Mouse (Mus musculus) limb, embryonic 11.5 days (tissue): ENCODE results near the gene Mylk4. TPM values are rescaled to one million over a fixed set of nuclear protein-coding genes. Genes with fewer than 3 reads are reported as not detected.
A peak's percentile ranks its signal among the peaks of the same experiment; 100 is the strongest.

Experiments used
- ATAC-seq: fragments of 200-750 bp; cut with Nextera tagmentation; 2 replicates; pipeline ENCODE4 v1.8.0; 2017; ENCODE audit warnings: low read depth; ENCODE audit not compliant: insufficient number of reproducible peaks, low FRiP score, low TSS enrichment
- DNase-seq: peaks from one replicate; pipeline ENCODE4 v3.0.0-alpha.2; 2015; ENCODE audit warnings: low spot score
- H3K27ac ChIP-seq: fragments of 300-500 bp; sonication (generic); replicated peaks from 2 replicates; pipeline ENCODE4 v1.5.1; 2014; ENCODE audit warnings: low read depth, mild to moderate bottlenecking, low read length
- H3K27me3 ChIP-seq: fragments of 300-500 bp; sonication (generic); 2 replicates; pipeline ENCODE4 v1.6.1; 2014; ENCODE audit warnings: mild to moderate bottlenecking, low read length, mixed read lengths; ENCODE audit not compliant: control insufficient read depth, insufficient read depth
- H3K36me3 ChIP-seq: fragments of 300-500 bp; sonication (generic); 2 replicates; pipeline ENCODE4 v1.6.1; 2014; ENCODE audit warnings: mild to moderate bottlenecking, low read length, moderate library complexity, mixed read lengths; ENCODE audit not compliant: control insufficient read depth, insufficient read depth
- H3K4me1 ChIP-seq: fragments of 300-500 bp; sonication (generic); 2 replicates; pipeline ENCODE4 v1.6.1; 2014; ENCODE audit warnings: low read length, mixed read lengths; ENCODE audit not compliant: control insufficient read depth, insufficient read depth
- H3K4me2 ChIP-seq: fragments of 300-500 bp; sonication (generic); 2 replicates; pipeline ENCODE4 v1.6.1; 2014; ENCODE audit warnings: low read depth, mild to moderate bottlenecking, moderate library complexity; ENCODE audit not compliant: severe bottlenecking
- H3K4me3 ChIP-seq: fragments of 300-500 bp; sonication (generic); 2 replicates; pipeline ENCODE4 v1.5.1; 2014; ENCODE audit warnings: low read depth, low read length
- H3K9ac ChIP-seq: fragments of 300-500 bp; sonication (generic); 2 replicates; pipeline ENCODE4 v1.6.1; 2014; ENCODE audit warnings: mild to moderate bottlenecking, low read length
- H3K9me3 ChIP-seq: fragments of 300-500 bp; sonication (generic); 2 replicates; pipeline ENCODE4 v1.6.1; 2016; ENCODE audit warnings: low read length; ENCODE audit not compliant: control insufficient read depth
- WGBS: fragments of 180-500 bp; shearing (Covaris S2); extraction: QIAGEN DNeasy Blood & Tissue Kit; methylation state at CpG from one replicate; pipeline ENCODE4 v1.1.7; 2014; 5-methylcytosine and 5-hydroxymethylcytosine counted together
- polyA plus RNA-seq: library from polyadenylated mRNA; unstranded; fragments of >200 nt; fragmentation: Nextera tagmentation; extraction: Ambion mirVana; gene quantifications from 2 replicates; pipeline ENCODE4 v1.2.1, GENCODE M21; 2014

Gene Mylk4
- polyA plus RNA-seq, 1 experiment from 2014 or later, result 0.76 TPM

GRCm38 (mm10) chr13:32698956-32699355 lies 84.8 kb downstream of the Mylk4 start:
- no peak for DNase-seq
- no peak overlapping the region for H3K4me2 ChIP-seq
- H3K27me3 ChIP-seq, result no peaks in the 10 kb centered on the region
- no peaks in the 10 kb centered on the region for H3K9me3 ChIP-seq
- 92% methylated on average over 3 of the region's 3 CpGs for WGBS
- H3K36me3 ChIP-seq, result no peaks in the 10 kb centered on the region
- no peak overlapping the region for H3K4me3 ChIP-seq
- no peak overlapping the region for H3K9ac ChIP-seq
- ATAC-seq, result no peak
- no peak overlapping the region for H3K27ac ChIP-seq
- no peaks in the 10 kb centered on the region for H3K4me1 ChIP-seq

GRCm38 (mm10) chr13:32693886-32694455 lies 89.8 kb downstream of the Mylk4 start:
- no peak for ATAC-seq
- WGBS, result 91% methylated on average over 6 of the region's 6 CpGs

GRCm38 (mm10) chr13:32692563-32692962 lies 91.2 kb downstream of the Mylk4 start:
- Histone ChIP-seq H3K4me3 (no peak overlapping the region), H3K4me1 (no peaks in the 10 kb centered on the region), H3K9ac (no peak overlapping the region), H3K36me3 (no peaks in the 10 kb centered on the region), H3K4me2 (no peak overlapping the region), H3K9me3 (no peaks in the 10 kb centered on the region), H3K27me3 (no peaks in the 10 kb centered on the region), H3K27ac (no peak overlapping the region)
- DNase-seq, result no peak
- 67% methylated on average over 1 of the region's 1 CpGs for WGBS
- no peak for ATAC-seq

More at GRCm38 (mm10) chr13:32693886-32694455, 89.8 kb downstream of the Mylk4 start:
- Histone ChIP-seq H3K36me3 (no peaks in the 10 kb centered on the region), H3K4me3 (no peak overlapping the region), H3K4me2 (no peak overlapping the region), H3K9ac (no peak overlapping the region), H3K27me3 (no peaks in the 10 kb centered on the region), H3K9me3 (no peaks in the 10 kb centered on the region), H3K4me1 (no peaks in the 10 kb centered on the region), H3K27ac (no peak overlapping the region)
- no peak for DNase-seq

- H3K27ac ChIP-seq, result no peak overlapping the region
- H3K36me3 ChIP-seq, result no peaks in the 10 kb centered on the region
- no peak overlapping the region for H3K4me2 ChIP-seq
- H3K9ac ChIP-seq, result no peak overlapping the region
- DNase-seq (no peak), ATAC-seq (no peak)
- 92% methylated on average over 3 of the region's 3 CpGs for whole genome bisulfite sequencing
- H3K4me1 ChIP-seq, result no peaks in the 10 kb centered on the region
- no peaks in the 10 kb centered on the region for H3K27me3 ChIP-seq
- H3K4me3 ChIP-seq, result no peak overlapping the region
- H3K9me3 ChIP-seq, result no peaks in the 10 kb centered on the region
These were observed 93.5 kb downstream of the Mylk4 start for GRCm38 (mm10) chr13:32690279-32690678.

GRCm38 (mm10) chr13:32680868-32681515 lies 102.8 kb downstream of the Mylk4 start:
- Histone ChIP-seq H3K27me3 (no peaks in the 10 kb centered on the region), H3K27ac (no peak overlapping the region), H3K9ac (no peak overlapping the region), H3K9me3 (no peaks in the 10 kb centered on the region), H3K4me3 (no peak overlapping the region), H3K4me1 (no peaks in the 10 kb centered on the region), H3K36me3 (no peaks in the 10 kb centered on the region), H3K4me2 (no peak overlapping the region)
- WGBS, result 38% methylated on average over 12 of the region's 12 CpGs
- ATAC-seq, result no peak
- DNase-seq, result peak; percentile 79

- Histone ChIP-seq H3K4me3 (no peak overlapping the region), H3K27me3 (no peaks in the 10 kb centered on the region), H3K9ac (no peak overlapping the region), H3K4me1 (no peaks in the 10 kb centered on the region), H3K27ac (no peak overlapping the region), H3K36me3 (no peaks in the 10 kb centered on the region), H3K4me2 (no peak overlapping the region), H3K9me3 (no peaks in the 10 kb centered on the region)
- DNase-seq (no peak), ATAC-seq (no peak)
- WGBS, result 87% methylated on average over 12 of the region's 12 CpGs
These were observed 103.6 kb downstream of the Mylk4 start for GRCm38 (mm10) chr13:32680121-32680551.

GRCm38 (mm10) chr13:32678998-32679397 lies 104.8 kb downstream of the Mylk4 start:
- H3K4me2 ChIP-seq, result no peak overlapping the region
- H3K27me3 ChIP-seq, result no peaks in the 10 kb centered on the region
- no peak overlapping the region for H3K27ac ChIP-seq
- 67% methylated on average over 5 of the region's 5 CpGs for WGBS
- no peak overlapping the region for H3K9ac ChIP-seq
- H3K4me3 ChIP-seq, result no peak overlapping the region
- no peaks in the 10 kb centered on the region for H3K9me3 ChIP-seq
- H3K36me3 ChIP-seq, result no peaks in the 10 kb centered on the region
- DNase-seq (no peak), ATAC-seq (no peak)
- no peaks in the 10 kb centered on the region for H3K4me1 ChIP-seq

GRCm38 (mm10) chr13:32670782-32671181 lies 113.0 kb downstream of the Mylk4 start:
- no peak for ATAC-seq
- Histone ChIP-seq H3K9me3 (no peaks in the 10 kb centered on the region), H3K9ac (no peak overlapping the region), H3K4me1 (no peaks in the 10 kb centered on the region), H3K4me3 (no peak overlapping the region), H3K4me2 (no peak overlapping the region), H3K27ac (no peak overlapping the region), H3K27me3 (no peaks in the 10 kb centered on the region), H3K36me3 (no peaks in the 10 kb centered on the region)
- DNase-seq, result no peak
- WGBS, result 55% methylated on average over 7 of the region's 7 CpGs

- WGBS, result 88% methylated on average over 3 of the region's 3 CpGs
- H3K36me3 ChIP-seq, result no peaks in the 10 kb centered on the region
- no peaks in the 10 kb centered on the region for H3K27me3 ChIP-seq
- H3K9me3 ChIP-seq, result no peaks in the 10 kb centered on the region
- DNase-seq (no peak), ATAC-seq (no peak)
- no peak overlapping the region for H3K9ac ChIP-seq
- no peak overlapping the region for H3K4me2 ChIP-seq
- no peaks in the 10 kb centered on the region for H3K4me1 ChIP-seq
- H3K4me3 ChIP-seq, result no peak overlapping the region
- no peak overlapping the region for H3K27ac ChIP-seq
These were observed 115.5 kb downstream of the Mylk4 start for GRCm38 (mm10) chr13:32668296-32668695.
